Mouse (Mus musculus) forebrain, embryonic 10.5 days (tissue): Measurements from ENCODE around the gene Gm10643. TPM values are rescaled to one million over a fixed set of nuclear protein-coding genes. Genes with fewer than 3 reads are reported as not detected.
A peak's percentile ranks its signal among the peaks of the same experiment; 100 is the strongest.

Experiments used
- DNase-seq: peaks from one replicate; pipeline ENCODE4 v3.0.0-alpha.2; 2017; ENCODE audit warnings: low spot score; ENCODE audit errors: extremely low spot score
- H3K27ac ChIP-seq: fragments of 300-500 bp; sonication (generic); 2 replicates; pipeline ENCODE4 v1.5.1; 2016; ENCODE audit warnings: mild to moderate bottlenecking
- H3K27me3 ChIP-seq: fragments of 300-500 bp; sonication (generic); 2 replicates; pipeline ENCODE4 v1.6.1; 2016; ENCODE audit warnings: mild to moderate bottlenecking; ENCODE audit not compliant: poor library complexity, severe bottlenecking
- H3K36me3 ChIP-seq: fragments of 300-500 bp; sonication (generic); replicated peaks from 2 replicates; pipeline ENCODE4 v1.6.1; 2016; ENCODE audit warnings: mild to moderate bottlenecking, moderate library complexity
- H3K4me1 ChIP-seq: fragments of 300-500 bp; sonication (generic); 2 replicates; pipeline ENCODE4 v1.6.1; 2016
- H3K4me3 ChIP-seq: fragments of 300-500 bp; sonication (generic); 2 replicates; pipeline ENCODE4 v1.5.1; 2016; ENCODE audit warnings: mild to moderate bottlenecking, moderate library complexity
- H3K9me3 ChIP-seq: fragments of 300-500 bp; sonication (generic); 2 replicates; pipeline ENCODE4 v1.6.1; 2016; ENCODE audit warnings: mild to moderate bottlenecking, moderate library complexity
- WGBS: fragments of 180-500 bp; shearing (Covaris S2); methylation state at CpG from one replicate; pipeline ENCODE4 v1.1.7; 2016; 5-methylcytosine and 5-hydroxymethylcytosine counted together
- polyA plus RNA-seq: library from polyadenylated mRNA; unstranded; fragments of >200 nt; fragmentation: Nextera tagmentation; extraction: Ambion mirVana; gene quantifications from 2 replicates; pipeline ENCODE4 v1.2.1, GENCODE M21; 2016

Gm10643 gene
- polyA plus RNA-seq, 1 experiment from 2014 or later: 1.5 TPM

DNA sequence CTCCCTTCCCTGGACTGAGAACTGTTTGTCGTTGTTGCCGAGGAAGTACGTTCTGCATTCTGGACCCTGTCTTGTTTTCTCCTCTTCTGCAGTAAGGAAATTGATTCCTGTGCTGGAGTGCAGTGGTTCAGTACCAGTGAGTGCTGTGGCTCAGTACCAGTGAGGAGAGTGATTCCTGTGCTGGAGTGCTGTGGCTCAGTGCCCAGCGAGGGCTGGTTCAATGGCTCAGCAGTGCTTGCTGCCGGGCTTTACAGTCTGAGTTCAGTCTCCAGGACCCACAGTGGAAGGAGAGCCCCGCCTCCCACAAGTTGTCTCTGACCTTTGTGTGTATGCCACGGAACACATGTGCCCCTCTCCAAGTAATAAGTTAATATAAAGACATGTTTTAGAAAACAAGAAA is 22.2 kb upstream of the Gm10643 start:
- peaks cover 99% of the 10 kb centered on the region for H3K36me3 ChIP-seq

DNA sequence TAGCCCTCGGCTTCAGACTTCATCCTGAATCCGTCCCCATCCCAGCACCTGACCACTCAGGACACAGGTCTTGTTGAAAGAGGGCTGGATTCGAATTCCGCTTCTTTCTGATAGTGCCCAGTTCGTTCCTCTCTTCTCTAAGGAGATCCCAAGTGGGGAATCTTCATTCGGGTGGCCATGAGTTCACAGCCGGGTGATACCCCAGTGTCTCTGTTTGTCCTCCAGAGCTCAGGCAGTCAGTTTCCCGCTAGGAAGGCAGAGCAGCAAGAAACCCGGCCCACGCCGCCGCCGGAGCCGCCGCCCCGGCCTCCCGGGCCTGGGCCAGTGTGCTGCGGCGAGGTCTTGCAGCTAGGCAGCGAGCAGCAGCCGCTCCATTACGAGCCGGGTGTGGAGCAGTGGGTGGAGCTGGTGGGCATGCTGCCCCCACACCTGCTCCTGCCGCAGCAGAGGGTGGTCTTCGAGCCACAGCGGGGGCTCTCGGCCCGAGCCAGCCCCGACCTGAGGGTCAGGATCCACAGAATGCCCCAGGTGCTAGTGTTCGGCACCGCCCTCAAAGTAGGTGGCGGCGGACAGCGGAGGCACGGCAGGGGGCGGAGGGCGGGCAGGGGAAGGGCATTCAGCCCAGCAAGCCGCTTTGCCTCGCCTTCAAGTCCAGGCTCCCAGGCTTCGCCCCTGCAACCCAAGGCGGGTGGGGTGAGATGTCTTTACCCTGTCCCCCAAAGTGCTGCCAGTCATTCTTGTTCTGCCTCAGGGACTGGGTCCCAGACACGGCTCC is 19.6 kb upstream of the Gm10643 start:
- DNase-seq: no peak
- Histone ChIP-seq H3K27me3 (peaks cover 12% of the 10 kb centered on the region; the same call in 1 of the 2 replicates), H3K27ac (peak overlapping the region; percentile 45), H3K36me3 (peaks cover 98% of the 10 kb centered on the region), H3K9me3 (no peaks in the 10 kb centered on the region), H3K4me1 (peaks cover 22% of the 10 kb centered on the region), H3K4me3 (peak overlapping the region; percentile 26)
- whole genome bisulfite sequencing: 28% methylated on average over 42 of the region's 42 CpGs

More for the DNA sequence above, 22.2 kb upstream of the Gm10643 start:
- DNase-seq: no peak
- no peak overlapping the region for H3K27ac ChIP-seq
- no peak overlapping the region for H3K4me3 ChIP-seq
- no peaks in the 10 kb centered on the region for H3K9me3 ChIP-seq
- peaks cover 22% of the 10 kb centered on the region for H3K4me1 ChIP-seq
- peaks cover 12% of the 10 kb centered on the region; the same call in 1 of the 2 replicates for H3K27me3 ChIP-seq
- WGBS: 91% methylated on average over 7 of the region's 7 CpGs

DNA sequence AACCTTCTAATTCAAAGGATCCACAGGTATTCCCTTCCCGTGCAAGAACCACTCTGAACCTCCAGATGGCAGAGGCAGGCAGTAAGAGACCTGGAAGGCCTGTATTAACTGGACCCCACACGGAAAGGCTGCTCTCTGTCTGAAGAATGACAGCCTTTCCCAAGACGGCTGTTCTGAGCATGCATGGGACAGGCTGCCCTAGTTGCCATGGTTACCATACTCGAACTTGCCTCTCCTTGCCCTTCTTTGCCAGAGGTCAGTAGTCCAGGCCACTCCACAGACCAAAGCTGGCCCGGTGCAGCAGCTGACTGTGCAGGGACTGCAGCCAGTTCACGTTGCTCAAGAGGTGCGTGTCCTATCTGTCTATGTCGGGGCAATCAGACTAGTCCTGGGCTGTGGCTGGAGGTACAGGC is 18.9 kb upstream of the Gm10643 start:
- H3K27me3 ChIP-seq: peaks cover 12% of the 10 kb centered on the region; the same call in 1 of the 2 replicates
- peak overlapping the region; percentile 45; the same call in 1 of the 2 replicates for H3K27ac ChIP-seq
- DNase-seq: peak; percentile 46
- no peak overlapping the region for H3K4me3 ChIP-seq
- no peaks in the 10 kb centered on the region for H3K9me3 ChIP-seq
- peaks cover 99% of the 10 kb centered on the region for H3K36me3 ChIP-seq
- H3K4me1 ChIP-seq: peaks cover 22% of the 10 kb centered on the region
- 24% methylated on average over 8 of the region's 8 CpGs for WGBS

DNA sequence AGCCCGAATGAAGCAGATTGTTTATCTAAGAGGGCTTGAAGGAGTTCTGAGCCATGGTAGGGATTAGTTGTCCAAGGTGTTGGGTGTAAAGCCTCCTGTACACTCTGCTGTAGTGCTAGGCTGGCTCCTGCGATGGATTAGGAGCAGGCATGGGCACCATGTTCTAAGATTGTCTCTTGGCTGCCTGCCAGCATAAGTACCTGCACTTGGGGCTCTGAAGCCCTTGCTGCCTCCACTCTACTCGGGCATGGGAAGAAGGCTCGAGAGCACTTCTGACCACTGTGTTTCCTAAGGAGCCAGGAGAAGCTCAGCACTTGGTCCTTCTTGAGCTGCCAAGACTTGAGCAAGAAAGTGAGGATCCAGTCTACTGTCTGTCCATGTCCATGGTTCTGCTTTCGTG is 14.3 kb upstream of the Gm10643 start:
- Histone ChIP-seq H3K27ac (no peak overlapping the region), H3K27me3 (no peaks in the 10 kb centered on the region), H3K36me3 (peaks cover 96% of the 10 kb centered on the region), H3K9me3 (no peaks in the 10 kb centered on the region), H3K4me1 (peaks cover 31% of the 10 kb centered on the region), H3K4me3 (no peak overlapping the region)
- DNase-seq: no peak
- 91% methylated on average over 5 of the region's 5 CpGs for WGBS

DNA sequence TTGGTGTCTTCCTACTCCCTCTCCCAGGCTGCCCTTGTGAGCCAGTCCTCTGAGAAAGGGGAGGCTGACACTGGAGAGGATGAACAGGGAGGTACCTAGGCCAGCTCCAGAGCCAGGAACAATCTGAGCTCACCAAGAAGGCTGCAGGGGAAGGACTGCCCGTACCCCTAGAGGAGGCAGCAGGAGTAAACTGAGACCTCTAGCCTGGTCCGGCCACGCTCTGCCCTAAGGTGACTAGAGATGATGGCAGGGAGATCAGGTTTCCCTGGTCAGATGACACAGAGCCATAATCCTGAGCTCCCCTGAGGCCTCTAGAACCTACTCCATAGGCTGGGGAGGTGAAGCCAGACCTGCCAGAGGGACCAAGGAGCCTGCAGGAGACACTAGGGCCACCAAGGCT is 11.9 kb upstream of the Gm10643 start:
- no peak overlapping the region for H3K27ac ChIP-seq
- peaks cover 44% of the 10 kb centered on the region for H3K4me1 ChIP-seq
- WGBS: 83% methylated on average over 3 of the region's 3 CpGs
- no peaks in the 10 kb centered on the region for H3K27me3 ChIP-seq
- H3K36me3 ChIP-seq: peaks cover 79% of the 10 kb centered on the region
- DNase-seq: no peak
- H3K9me3 ChIP-seq: no peaks in the 10 kb centered on the region
- H3K4me3 ChIP-seq: no peak overlapping the region; the same call in 1 of the 2 replicates

DNA sequence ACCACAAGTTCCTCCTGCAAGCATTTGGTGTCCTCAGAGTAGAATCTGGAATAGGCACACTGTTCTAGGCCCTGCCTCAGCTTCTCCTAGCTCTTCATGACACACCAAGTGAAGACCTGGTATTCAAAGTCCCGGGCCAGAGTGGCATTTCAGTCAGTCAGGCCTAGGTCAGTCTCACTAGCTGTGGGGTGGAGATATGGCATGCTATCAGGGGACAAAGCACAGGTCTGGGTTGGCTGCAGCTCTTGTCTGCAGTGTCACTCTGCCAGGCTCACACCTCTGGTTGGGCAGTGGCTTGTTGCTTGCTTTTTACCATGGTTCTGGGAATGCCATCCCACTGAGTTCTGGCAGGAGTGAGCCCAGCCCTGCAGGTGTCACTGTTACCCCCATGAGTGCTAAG is 11.5 kb upstream of the Gm10643 start:
- Histone ChIP-seq H3K36me3 (peaks cover 76% of the 10 kb centered on the region), H3K4me3 (no peak overlapping the region), H3K9me3 (no peaks in the 10 kb centered on the region), H3K4me1 (peaks cover 48% of the 10 kb centered on the region), H3K27me3 (no peaks in the 10 kb centered on the region), H3K27ac (no peak overlapping the region)
- WGBS: 81% methylated on average over 1 of the region's 1 CpGs
- DNase-seq: no peak

DNA sequence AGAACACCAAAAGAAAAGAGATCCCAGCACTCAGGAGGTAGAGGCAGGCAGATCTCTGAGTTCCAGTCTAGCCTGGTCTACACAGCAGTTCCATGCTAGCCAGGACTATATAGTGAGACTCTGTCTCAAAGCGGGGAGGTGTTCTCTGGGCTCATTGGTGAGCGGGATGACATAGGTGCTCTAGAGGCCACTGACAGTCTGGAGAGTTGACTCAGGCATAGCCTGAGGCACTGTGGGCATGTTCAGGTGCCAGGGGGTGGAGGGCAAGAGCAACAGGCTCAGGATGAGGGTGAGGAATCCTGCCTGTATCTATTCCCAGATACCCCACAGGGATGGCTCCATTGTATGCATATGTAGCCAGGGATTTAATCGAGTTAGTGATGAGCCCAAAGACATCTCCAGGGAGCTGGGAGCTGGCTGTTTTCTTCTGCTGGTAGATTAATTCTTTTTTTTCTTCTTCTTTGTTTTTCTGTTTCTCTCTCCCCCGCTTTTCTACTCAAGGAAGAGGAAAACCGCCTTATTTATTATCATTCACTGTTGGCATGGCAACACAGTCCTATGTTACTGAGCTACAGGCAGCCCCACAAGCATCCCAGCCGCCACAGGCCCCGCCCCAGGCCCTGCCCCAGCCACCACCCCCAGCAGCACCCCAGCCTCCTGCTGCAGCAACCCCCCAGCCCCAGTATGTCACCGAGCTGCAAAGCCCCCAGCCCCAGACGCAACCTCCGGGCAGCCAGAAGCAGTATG is 8.5 kb upstream of the Gm10643 start:
- H3K4me3 ChIP-seq: no peak overlapping the region
- H3K27me3 ChIP-seq: no peaks in the 10 kb centered on the region
- peak overlapping the region; percentile 58; the same call in 1 of the 2 replicates for H3K27ac ChIP-seq
- DNase-seq: no peak
- WGBS: 65% methylated on average over 10 of the region's 10 CpGs
- peaks cover 46% of the 10 kb centered on the region for H3K36me3 ChIP-seq
- no peaks in the 10 kb centered on the region for H3K9me3 ChIP-seq
- H3K4me1 ChIP-seq: peaks cover 70% of the 10 kb centered on the region

DNA sequence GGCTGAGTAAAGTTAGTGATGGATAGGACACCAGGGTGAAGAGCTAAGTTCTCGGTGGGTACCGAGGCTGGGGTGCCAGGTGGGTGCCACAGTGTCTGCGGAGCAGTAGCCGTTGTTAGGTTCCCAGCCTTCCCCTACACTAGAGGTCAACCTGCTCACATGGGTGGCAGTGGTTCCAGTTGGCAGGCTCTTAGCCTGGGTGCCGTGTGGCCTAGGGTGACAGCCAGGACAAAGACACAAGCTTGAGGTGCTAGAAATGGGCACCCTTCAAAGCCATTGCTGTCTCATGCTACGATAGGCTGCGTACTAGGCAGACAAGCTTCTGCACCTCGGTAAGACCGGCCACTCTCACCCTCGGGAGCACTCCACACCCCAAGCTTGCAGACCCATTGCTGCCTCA is 7.4 kb upstream of the Gm10643 start:
- Histone ChIP-seq H3K36me3 (peaks cover 37% of the 10 kb centered on the region), H3K27me3 (no peaks in the 10 kb centered on the region), H3K4me3 (no peak overlapping the region), H3K27ac (no peak overlapping the region), H3K9me3 (no peaks in the 10 kb centered on the region), H3K4me1 (peaks cover 81% of the 10 kb centered on the region)
- no peak for DNase-seq
- WGBS: 88% methylated on average over 10 of the region's 10 CpGs

DNA sequence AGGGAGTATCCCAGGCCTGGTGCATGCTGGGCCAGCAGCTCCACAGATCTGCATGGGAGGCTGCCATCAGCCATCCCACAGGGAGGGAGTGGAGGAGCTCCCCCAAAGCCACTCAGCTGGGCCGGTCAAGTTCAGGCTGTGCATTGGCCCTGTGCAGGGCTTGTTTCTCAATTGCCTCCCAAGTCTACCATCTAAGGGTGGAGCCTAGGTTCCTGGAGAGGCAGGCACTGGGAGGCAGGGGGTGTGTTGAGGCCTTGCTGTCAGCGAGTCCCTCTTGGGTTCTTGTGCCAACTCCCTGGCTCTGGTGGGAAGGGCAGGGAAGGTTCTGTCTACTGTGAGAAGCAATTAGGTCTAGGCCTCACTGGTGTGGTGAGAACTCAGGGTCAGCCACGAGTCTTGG is 7.0 kb upstream of the Gm10643 start:
- no peaks in the 10 kb centered on the region for H3K9me3 ChIP-seq
- WGBS: 88% methylated on average over 3 of the region's 3 CpGs
- H3K4me1 ChIP-seq: peaks cover 79% of the 10 kb centered on the region
- no peak overlapping the region for H3K27ac ChIP-seq
- no peak for DNase-seq
- no peak overlapping the region for H3K4me3 ChIP-seq
- H3K36me3 ChIP-seq: peaks cover 33% of the 10 kb centered on the region
- H3K27me3 ChIP-seq: no peaks in the 10 kb centered on the region

DNA sequence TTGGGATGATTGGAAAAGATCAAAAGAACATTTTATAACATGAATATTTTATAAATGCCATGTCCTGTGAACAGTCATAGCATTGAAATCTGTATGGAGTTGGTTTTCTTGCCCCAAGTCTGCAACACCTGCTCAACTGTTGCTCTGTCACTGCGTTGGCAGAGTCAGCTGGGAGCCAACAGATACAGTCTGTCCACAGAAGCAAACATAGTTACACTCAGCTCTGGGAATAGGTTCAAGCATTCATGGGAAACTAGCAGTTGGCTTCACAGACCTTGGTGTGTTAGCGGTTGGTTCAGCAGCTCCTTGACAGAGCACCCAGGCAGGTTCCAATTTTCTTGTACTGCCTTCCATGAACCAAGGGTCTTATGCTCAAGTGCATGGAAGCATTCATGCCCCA is 5.7 kb upstream of the Gm10643 start:
- H3K36me3 ChIP-seq: peaks cover 21% of the 10 kb centered on the region
- no peaks in the 10 kb centered on the region for H3K9me3 ChIP-seq
- peaks cover 76% of the 10 kb centered on the region for H3K4me1 ChIP-seq
- DNase-seq: no peak
- H3K27ac ChIP-seq: no peak overlapping the region
- 89% methylated on average over 2 of the region's 2 CpGs for WGBS
- no peaks in the 10 kb centered on the region for H3K27me3 ChIP-seq
- no peak overlapping the region for H3K4me3 ChIP-seq

DNA sequence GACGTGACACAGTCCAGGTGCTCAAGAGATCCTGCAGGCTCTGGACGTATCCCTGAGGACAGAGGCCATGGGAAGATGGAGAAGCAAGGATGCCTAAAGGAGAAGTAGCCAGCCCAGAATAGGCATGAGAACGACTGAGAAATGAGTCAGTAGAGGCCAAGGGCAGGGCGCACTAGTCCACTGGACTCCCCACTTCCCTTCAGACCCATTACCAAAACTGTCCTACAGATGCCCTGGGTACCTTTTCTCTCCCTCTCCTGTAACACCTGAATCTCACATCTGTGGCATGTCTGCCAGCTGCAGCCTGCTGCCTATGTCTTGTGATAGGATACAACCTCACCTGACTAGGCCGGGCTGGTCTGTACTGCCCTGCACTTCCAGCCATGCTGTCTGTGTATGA is 5.3 kb upstream of the Gm10643 start:
- no peak overlapping the region for H3K27ac ChIP-seq
- 92% methylated on average over 5 of the region's 5 CpGs for WGBS
- no peaks in the 10 kb centered on the region for H3K9me3 ChIP-seq
- H3K4me3 ChIP-seq: no peak overlapping the region
- H3K36me3 ChIP-seq: peaks cover 17% of the 10 kb centered on the region
- no peak for DNase-seq
- H3K4me1 ChIP-seq: peaks cover 79% of the 10 kb centered on the region
- H3K27me3 ChIP-seq: no peaks in the 10 kb centered on the region

DNA sequence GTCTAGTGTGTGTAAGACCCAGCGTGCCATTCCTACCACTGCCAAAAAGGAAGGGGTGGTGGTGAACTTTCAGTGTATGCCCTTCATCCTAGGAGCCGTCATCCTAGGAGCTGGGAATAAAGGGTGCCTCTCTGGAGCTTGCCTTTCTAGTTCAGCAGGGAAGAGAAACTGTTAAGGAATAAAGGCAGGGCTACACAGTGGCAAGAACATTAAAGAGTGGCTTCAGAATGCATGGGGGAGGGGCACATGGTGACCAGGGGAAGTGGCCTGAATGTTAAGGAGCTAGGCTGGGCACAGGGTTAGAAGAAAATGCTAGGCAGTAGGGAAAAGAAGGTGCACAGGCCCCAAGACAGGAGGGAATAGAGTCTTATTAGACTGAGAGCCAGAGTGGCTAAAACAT is 4.8 kb upstream of the Gm10643 start:
- DNase-seq: no peak
- WGBS: 75% methylated on average over 2 of the region's 2 CpGs
- no peaks in the 10 kb centered on the region for H3K9me3 ChIP-seq
- H3K4me1 ChIP-seq: peaks cover 75% of the 10 kb centered on the region
- H3K4me3 ChIP-seq: no peak overlapping the region
- no peaks in the 10 kb centered on the region for H3K27me3 ChIP-seq
- H3K27ac ChIP-seq: 0 out of 2 replicates have a peak overlapping the region, but pooled peaks have one; percentile 40
- peaks cover 12% of the 10 kb centered on the region for H3K36me3 ChIP-seq

DNA sequence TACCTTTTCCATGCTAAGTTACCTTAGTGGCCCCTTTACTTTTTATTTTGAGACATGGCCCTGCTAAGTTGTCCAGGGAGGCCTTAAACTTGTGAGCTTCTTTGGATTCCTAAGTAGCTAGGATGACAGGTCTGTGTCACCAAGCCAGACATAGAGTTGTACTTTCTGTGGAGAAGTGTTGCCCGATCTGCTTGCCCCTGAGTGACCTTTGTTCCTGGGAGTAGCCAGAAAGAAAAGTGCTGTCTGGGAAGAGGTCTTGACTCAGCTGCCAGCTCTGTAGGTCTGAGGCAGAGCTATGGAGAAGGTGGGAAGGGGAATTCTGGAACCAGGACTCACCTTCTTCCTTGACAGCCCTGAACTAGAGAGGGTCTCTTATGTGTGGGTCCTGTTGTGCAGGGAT is 4.2 kb upstream of the Gm10643 start:
- peaks cover 6% of the 10 kb centered on the region for H3K36me3 ChIP-seq
- H3K9me3 ChIP-seq: no peaks in the 10 kb centered on the region
- H3K27ac ChIP-seq: 0 out of 2 replicates have a peak overlapping the region, but pooled peaks have one; percentile 40
- no peak for DNase-seq
- 69% methylated on average over 1 of the region's 1 CpGs for WGBS
- no peak overlapping the region for H3K4me3 ChIP-seq
- no peaks in the 10 kb centered on the region for H3K27me3 ChIP-seq
- peaks cover 70% of the 10 kb centered on the region for H3K4me1 ChIP-seq
